In genomic region chr12:37773681-37774357, GRCm38 (mm10) we compare ENCODE assay signal across 8 mouse cellular contexts. TPM values are rescaled to one million over a fixed set of nuclear protein-coding genes. Genes with fewer than 3 reads are reported as not detected.
DNase-seq lines count a peak whose midpoint lies in the region; ATAC-seq lines count a peak whose summit lies in the region.

No protein-coding gene starts in this region.

- 12% methylated on average over 8 of the region's 8 CpGs for WGBS in embryonic facial prominence, embryonic 11.5 days
- 9% methylated on average over 8 of the region's 8 CpGs for WGBS in midbrain, embryonic 14.5 days

- no peak overlapping the region for H3K27ac ChIP-seq in embryonic facial prominence, embryonic 11.5 days (replicated peaks; ENCODE audit: low read depth, low read length)
- H3K27ac ChIP-seq in midbrain, embryonic 14.5 days (replicated peaks; ENCODE audit: low read depth, low read length), result peak overlapping the region; percentile 57; the same call in 1 of the 2 replicates

- H3K4me2 ChIP-seq in embryonic facial prominence, embryonic 11.5 days (ENCODE audit: low read depth, low read length), result no peak overlapping the region
- H3K4me2 ChIP-seq in midbrain, embryonic 14.5 days (ENCODE audit: low read length), result peak overlapping the region; percentile 51

- H3K9ac ChIP-seq in embryonic facial prominence, embryonic 11.5 days (replicated peaks; ENCODE audit: low read length), result no peak overlapping the region
- H3K9ac ChIP-seq in midbrain, embryonic 14.5 days (replicated peaks; ENCODE audit: low read length), result no peak overlapping the region

- no peaks in the 10 kb centered on the region for H3K9me3 ChIP-seq in embryonic facial prominence, embryonic 11.5 days (replicated peaks; ENCODE audit: control insufficient read depth, low read length)
- no peaks in the 10 kb centered on the region for H3K9me3 ChIP-seq in midbrain, embryonic 14.5 days (ENCODE audit: control insufficient read depth, low read length)

- intact Hi-C loops in heart, postnatal 36 days (cut with DNase I), result loop anchor here (5.0 kb wide), 2 partner anchors 343 to 1723 kb away; no protein-coding TSS in a partner anchor

- DNase-seq in A20 (ENCODE audit: low read depth, low spot score), result peak; percentile 49
- peak; percentile 69 for DNase-seq in NIH3T3 (ENCODE audit: low read depth)
- DNase-seq in embryonic facial prominence, embryonic 11.5 days (ENCODE audit: low spot score), result peak; percentile 84
- DNase-seq in heart, postnatal 36 days, result peak; percentile 5 to 7
- DNase-seq in layer of hippocampus, postnatal 10 days (ENCODE audit: low spot score in 2 of 2), result peak; percentile 30 to 55
- DNase-seq in midbrain, embryonic 14.5 days, result peak; percentile 89
- no peak for DNase-seq in thymus, postnatal 4 days
- DNase-seq in yolk sac, embryonic 10.5 days (ENCODE audit: low spot score), result no peak

- no peak overlapping the region for H3K4me3 ChIP-seq in embryonic facial prominence, embryonic 11.5 days (ENCODE audit: low read depth, low read length)
- peak overlapping the region; percentile 22 for H3K4me3 ChIP-seq in midbrain, embryonic 14.5 days (replicated peaks; ENCODE audit: low read depth, low read length)

- ATAC-seq in embryonic facial prominence, embryonic 11.5 days (replicated peaks; ENCODE audit: insufficient number of reproducible peaks, low FRiP score, low TSS enrichment, low read depth), result no peak
- peak; percentile 89 for ATAC-seq in midbrain, embryonic 14.5 days (ENCODE audit: low FRiP score, low TSS enrichment)

- no peaks in the 10 kb centered on the region for H3K27me3 ChIP-seq in embryonic facial prominence, embryonic 11.5 days (ENCODE audit: control insufficient read depth, insufficient read depth, low read length)
- no peaks in the 10 kb centered on the region for H3K27me3 ChIP-seq in midbrain, embryonic 14.5 days (ENCODE audit: control insufficient read depth, insufficient read depth, low read length)

- no peaks in the 10 kb centered on the region for H3K36me3 ChIP-seq in embryonic facial prominence, embryonic 11.5 days (replicated peaks; ENCODE audit: control insufficient read depth, insufficient read depth, low read depth, low read length)
- H3K36me3 ChIP-seq in midbrain, embryonic 14.5 days (ENCODE audit: control insufficient read depth, insufficient read depth, low read length), result no peaks in the 10 kb centered on the region

- H3K4me1 ChIP-seq in embryonic facial prominence, embryonic 11.5 days (ENCODE audit: control insufficient read depth, insufficient read depth, low read length), result no peaks in the 10 kb centered on the region
- H3K4me1 ChIP-seq in midbrain, embryonic 14.5 days (ENCODE audit: control insufficient read depth, insufficient read depth, low read length), result 0 out of 2 replicates have a peak, but pooled peaks cover 4% of the 10 kb centered on the region

RNA-seq across cellular contexts. Expression of gene Dgkb, which starts 43.7 kb away (rescaled TPM):
- polyA plus RNA-seq in embryonic facial prominence, embryonic 11.5 days (2014; fragmentation: Nextera tagmentation; extraction: Ambion mirVana), result 0.42 and 0.77 TPM in 2 replicates
- total RNA-seq in heart, postnatal 36 days (2021), result under 1 TPM; 0.39 to 0.60 TPM
- 10 to 100 TPM; 75.8 to 85.5 TPM for total RNA-seq in layer of hippocampus, postnatal 10 days (2021)
- polyA plus RNA-seq in midbrain, embryonic 14.5 days (2014; fragmentation: Nextera tagmentation; extraction: Ambion mirVana), result 5.1 and 5.7 TPM in 2 replicates

Comparison
In these comparisons a context has a peak if more than half of its experiments do, and no peak if none do; other contexts are left out.
1. DNase-seq: peak in A20 (single experiment), NIH3T3 (single experiment), embryonic facial prominence, embryonic 11.5 days (single experiment), heart, postnatal 36 days (2 of 2), layer of hippocampus, postnatal 10 days (2 of 2) and midbrain, embryonic 14.5 days (single experiment); none in thymus, postnatal 4 days (single experiment) and yolk sac, embryonic 10.5 days (single experiment).
2. RNA of gene Dgkb, which starts 43.7 kb away (total RNA-seq): 75.8 to 85.5 TPM in layer of hippocampus, postnatal 10 days; 0.39 to 0.60 TPM in heart, postnatal 36 days; every median in the first group is over 10 times any median in the second.